Mouse (Mus musculus) layer of hippocampus, adult 8-10 months (tissue): ENCODE measurements around the gene Olfr709-ps1. TPM values are rescaled to one million over a fixed set of nuclear protein-coding genes. Genes with fewer than 3 reads are reported as not detected.
"Not testable (repeated sequence)": the region's sequence is repeated elsewhere in the genome, so short reads cannot be mapped to it uniquely, and the experiment has no call there.

ENCODE experiments used
- DNase-seq, 2 experiments: peaks; one replicate each; pipeline ENCODE4 v3.0.0; 2022; ENCODE audit warnings: low spot score in 2 of 2
- total RNA-seq, 4 experiments: library from RNA; stranded (reverse); gene quantifications; 2 replicates each; pipeline ENCODE4 v1.2.4; 2022

The Olfr709-ps1 gene
- total RNA-seq: not detected

- no peak for DNase-seq
Measured at GRCm38 (mm10) chr7:106932119-106932518, at the start of gene Olfr709-ps1. Gene Olfr709-ps1, minus strand, starts transcription at chr7:106932219.

GRCm38 (mm10) chr7:106975353-106975752 is 43.3 kb upstream of the Olfr709-ps1 start, which contains the start of gene Olfr711:
Gene Olfr711, minus strand, starts transcription at chr7:106975453.
- DNase-seq: no peak

GRCm38 (mm10) chr7:106967503-106967902 is 35.5 kb upstream of the Olfr709-ps1 start:
- not testable (repeated sequence) for DNase-seq

GRCm38 (mm10) chr7:106963837-106964236 is 31.8 kb upstream of the Olfr709-ps1 start, which contains the start of gene Olfr6:
Gene Olfr6, minus strand, starts transcription at chr7:106963937.
- DNase-seq: no peak

GRCm38 (mm10) chr7:106948212-106948611 is 16.2 kb upstream of the Olfr709-ps1 start, which contains the start of gene Olfr710:
Gene Olfr710, minus strand, starts transcription at chr7:106948312.
- no peak for DNase-seq

- DNase-seq: not testable (repeated sequence)
Measured at GRCm38 (mm10) chr7:106920961-106921360, 11.1 kb downstream of the Olfr709-ps1 start.

- no peak for DNase-seq
Measured at GRCm38 (mm10) chr7:106907676-106908075, 24.3 kb downstream of the Olfr709-ps1 start, which contains the start of gene Olfr1532-ps1. Gene Olfr1532-ps1, plus strand, starts transcription at chr7:106908001.

GRCm38 (mm10) chr7:106901141-106901540 is 30.9 kb downstream of the Olfr709-ps1 start, which contains the start of gene Olfr707:
Gene Olfr707, minus strand, starts transcription at chr7:106901241.
- not testable (repeated sequence) for DNase-seq

- DNase-seq: no peak
Measured at GRCm38 (mm10) chr7:106888062-106888461, 44.0 kb downstream of the Olfr709-ps1 start, which contains the start of gene Olfr706. Gene Olfr706, minus strand, starts transcription at chr7:106888162.

GRCm38 (mm10) chr7:106876791-106877190 is 55.2 kb downstream of the Olfr709-ps1 start, which contains the start of gene Olfr705:
Gene Olfr705, minus strand, starts transcription at chr7:106876891.
- no peak for DNase-seq

Other genes starting within 250 kb of the Olfr709-ps1 start
- not detected for gene Olfr694, start 240.4 kb downstream of the Olfr709-ps1 start, total RNA-seq
- not detected for gene Olfr695, start 215.8 kb downstream of the Olfr709-ps1 start, total RNA-seq
- not detected for gene Olfr697, start 189.8 kb downstream of the Olfr709-ps1 start, total RNA-seq
- not detected for gene Olfr698, start 176.8 kb downstream of the Olfr709-ps1 start, total RNA-seq
- not detected for gene Olfr699, start 139.0 kb downstream of the Olfr709-ps1 start, total RNA-seq
- not detected for gene Olfr700, start 123.4 kb downstream of the Olfr709-ps1 start, total RNA-seq
- gene Olfr701, start 118.1 kb downstream of the Olfr709-ps1 start, total RNA-seq: not detected
- not detected for gene Olfr702, start 98.3 kb downstream of the Olfr709-ps1 start, total RNA-seq
- gene Olfr703, start 88.9 kb downstream of the Olfr709-ps1 start, total RNA-seq: not detected
- gene Olfr704, start 69.0 kb downstream of the Olfr709-ps1 start, total RNA-seq: not detected
- not detected for gene Olfr705, start 55.3 kb downstream of the Olfr709-ps1 start, total RNA-seq
- not detected for gene Olfr706, start 44.1 kb downstream of the Olfr709-ps1 start, total RNA-seq
- gene Olfr707, start 31.0 kb downstream of the Olfr709-ps1 start, total RNA-seq: not detected
- not detected for gene Olfr1532-ps1, start 24.2 kb downstream of the Olfr709-ps1 start, total RNA-seq
- not detected for gene Olfr710, start 16.1 kb upstream of the Olfr709-ps1 start, total RNA-seq
- under 1 TPM in 1 of 4 experiments, not detected in 3; 0.12 TPM for gene Olfr6, start 31.7 kb upstream of the Olfr709-ps1 start, total RNA-seq
- gene Olfr711, start 43.2 kb upstream of the Olfr709-ps1 start, total RNA-seq: not detected
- not detected for gene Olfr2, start 73.9 kb upstream of the Olfr709-ps1 start, total RNA-seq
- gene Olfr713, start 99.0 kb upstream of the Olfr709-ps1 start, total RNA-seq: not detected
- gene Olfr714, start 138.8 kb upstream of the Olfr709-ps1 start, total RNA-seq: not detected
- not detected for gene Olfr17, start 161.0 kb upstream of the Olfr709-ps1 start, total RNA-seq
- not detected for gene Olfr715b, start 178.2 kb upstream of the Olfr709-ps1 start, total RNA-seq
- gene Olfr715, start 198.9 kb upstream of the Olfr709-ps1 start, total RNA-seq: not detected
- not detected for gene Olfr716, start 206.1 kb upstream of the Olfr709-ps1 start, total RNA-seq
- gene Nlrp14, start 234.8 kb upstream of the Olfr709-ps1 start, total RNA-seq: not detected